Comparison of ENCODE assay signal across 20 mouse cellular contexts in the genomic region with DNA sequence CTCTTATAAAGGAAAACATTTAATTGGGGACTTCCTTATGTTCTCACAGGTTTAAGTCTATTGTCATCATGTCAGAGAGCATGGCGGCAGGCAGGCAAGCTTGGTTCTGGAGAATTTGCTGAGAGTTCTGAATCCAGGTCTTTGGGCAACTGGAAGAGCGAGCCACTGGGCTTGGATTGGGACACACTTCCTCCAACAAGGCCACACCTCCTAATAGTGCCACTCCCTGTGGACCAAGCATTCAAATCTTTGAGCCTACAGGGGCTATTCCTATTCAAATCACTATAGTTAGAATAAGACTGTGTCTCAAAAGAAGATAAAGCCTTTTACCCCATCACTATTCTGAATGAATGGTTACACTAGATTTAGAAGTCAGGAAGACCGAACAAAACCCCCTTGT. TPM values are rescaled to one million over a fixed set of nuclear protein-coding genes. Genes with fewer than 3 reads are reported as not detected.
A peak's percentile ranks its signal among the peaks of the same experiment; 100 is the strongest.
DNase-seq lines count a peak whose midpoint lies in the region; ATAC-seq and TF ChIP-seq lines count a peak whose summit lies in the region.
"Had no signal": no experiment of that assay in that cellular context is flagged by ENCODE, and none has a peak within 500 bp of the region (broad histone marks: within the 10 kb centered on the region; RNA-seq: fewer than 3 reads in every experiment).

No protein-coding gene starts in this region.

- TF ChIP-seq CTCF in E14TG2a.4 (conservative IDR thresholded peaks at IDR 0.05; ENCODE audit: low read length): no peak

- peaks cover 51% of the 10 kb centered on the region for H3K4me1 ChIP-seq in E14TG2a.4 (replicated peaks; ENCODE audit: low read depth, low read length)
- peaks cover 8% of the 10 kb centered on the region; the same call in 1 of the 2 replicates for H3K4me1 ChIP-seq in hindbrain, embryonic 14.5 days (replicated peaks; ENCODE audit: control insufficient read depth, insufficient read depth, low read length)
- H3K4me1 ChIP-seq: embryonic facial prominence, embryonic 12.5 days had no signal

- peak; percentile 87 for DNase-seq in ES-CJ7 (ENCODE audit: low read depth, low spot score)
- DNase-seq in ZHBTc4 (ENCODE audit: low read depth, low spot score): peak; percentile 71
- no peak for DNase-seq in hindbrain, embryonic 14.5 days (ENCODE audit: low spot score)
- no peak for DNase-seq in urinary bladder, postnatal 25 days (ENCODE audit: low spot score)
- DNase-seq: adrenal gland, adult 2 months; adrenal gland, postnatal 10 days; adrenal gland, postnatal 25 days; B cell, adult 2 months; cerebellum, adult 11-12 months; cerebellum, adult 2 months; cerebellum, adult 9-10 months; cerebellum, postnatal 10 days; cerebellum, postnatal 25 days had no signal

- no peak overlapping the region for H3K4me2 ChIP-seq in hindbrain, embryonic 14.5 days (replicated peaks)
- H3K4me2 ChIP-seq: embryonic facial prominence, embryonic 12.5 days had no signal

- no peaks in the 10 kb centered on the region for H3K9me3 ChIP-seq in E14TG2a.4 (ENCODE audit: low read length)
- no peaks in the 10 kb centered on the region for H3K9me3 ChIP-seq in hindbrain, embryonic 14.5 days (ENCODE audit: control insufficient read depth, low read length)
- H3K9me3 ChIP-seq: embryonic facial prominence, embryonic 10.5 days; embryonic facial prominence, embryonic 12.5 days had no signal

- no peaks in the 10 kb centered on the region for H3K36me3 ChIP-seq in E14TG2a.4 (ENCODE audit: insufficient read depth, low read length)
- H3K36me3 ChIP-seq in hindbrain, embryonic 14.5 days (replicated peaks; ENCODE audit: control insufficient read depth, insufficient read depth): no peaks in the 10 kb centered on the region
- H3K36me3 ChIP-seq: embryonic facial prominence, embryonic 10.5 days; embryonic facial prominence, embryonic 12.5 days had no signal

- no peak overlapping the region for H3K9ac ChIP-seq in hindbrain, embryonic 14.5 days
- H3K9ac ChIP-seq: embryonic facial prominence, embryonic 12.5 days had no signal

- no peaks in the 10 kb centered on the region for H3K27me3 ChIP-seq in E14TG2a.4 (ENCODE audit: insufficient read depth, low read length)
- H3K27me3 ChIP-seq in hindbrain, embryonic 14.5 days (ENCODE audit: control insufficient read depth, insufficient read depth, low read length): no peaks in the 10 kb centered on the region
- H3K27me3 ChIP-seq: CH12.LX; embryonic facial prominence, embryonic 12.5 days had no signal

- no peak overlapping the region for H3K27ac ChIP-seq in hindbrain, embryonic 14.5 days
- H3K27ac ChIP-seq: embryonic facial prominence, embryonic 10.5 days; embryonic facial prominence, embryonic 12.5 days had no signal

- 0 out of 2 replicates have a peak overlapping the region, but pooled peaks have one; percentile 1 for H3K4me3 ChIP-seq in E14TG2a.4 (replicated peaks; ENCODE audit: low read length)
- no peak overlapping the region for H3K4me3 ChIP-seq in hindbrain, embryonic 14.5 days (replicated peaks; ENCODE audit: low read length)
- H3K4me3 ChIP-seq: embryonic facial prominence, embryonic 10.5 days; embryonic facial prominence, embryonic 12.5 days had no signal

- 85% methylated on average over 3 of the region's 3 CpGs for WGBS in hindbrain, embryonic 14.5 days

- no peak for ATAC-seq in hindbrain, embryonic 14.5 days (ENCODE audit: low FRiP score)
- ATAC-seq: CD4-positive, CD25-positive, alpha-beta regulatory T cell, adult 4 months; forebrain, embryonic 14.5 days; forebrain, embryonic 16.5 days had no signal

RNA-seq across cellular contexts. Expression of a gene that starts 5.2 kb away (rescaled TPM):
- polyA plus RNA-seq in hindbrain, embryonic 14.5 days (2014; fragmentation: Nextera tagmentation; extraction: Ambion mirVana): 279 and 292 TPM in 2 replicates

RNA-seq across cellular contexts. Expression of a gene that starts 22.9 kb away (rescaled TPM):
- 132 and 145 TPM in 2 replicates for polyA plus RNA-seq in hindbrain, embryonic 14.5 days (2014; fragmentation: Nextera tagmentation; extraction: Ambion mirVana)

Comparison
In these comparisons a context has a peak if more than half of its experiments do, and no peak if none do; other contexts are left out.
1. DNase-seq: peak in ES-CJ7 (single experiment) and ZHBTc4 (single experiment); none in hindbrain, embryonic 14.5 days (single experiment) and urinary bladder, postnatal 25 days (single experiment).